21 mouse cellular contexts compared by ENCODE assay signal in the genomic region with DNA sequence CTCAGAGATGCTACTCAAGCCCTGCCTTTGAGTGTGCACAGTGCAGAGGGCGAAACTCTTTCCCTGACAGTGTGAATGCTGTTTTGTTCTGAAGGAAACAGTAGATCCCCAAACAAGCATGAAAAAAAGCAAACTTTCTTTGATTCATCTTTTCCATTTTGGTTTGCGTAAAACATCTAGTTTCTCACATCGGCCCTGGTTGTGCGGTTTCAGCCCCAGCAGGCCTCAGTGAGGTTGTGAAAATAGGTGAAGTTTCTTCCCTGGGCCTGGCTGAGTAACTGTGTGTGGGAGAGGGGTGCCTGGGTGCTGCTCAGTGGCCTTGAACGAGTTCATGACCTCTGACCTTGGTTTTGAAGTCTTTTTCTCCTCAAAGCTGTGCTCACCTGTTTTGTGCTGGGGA.
"Had no signal": no experiment of that assay in that cellular context is flagged by ENCODE, and none has a peak within 500 bp of the region (broad histone marks: within the 10 kb centered on the region; RNA-seq: fewer than 3 reads in every experiment).

No protein-coding gene starts in this region.

- H3K9ac ChIP-seq: limb, embryonic 12.5 days; limb, embryonic 15.5 days; liver, embryonic 14.5 days; liver, postnatal 0 days; lung, embryonic 14.5 days; midbrain, embryonic 12.5 days; midbrain, embryonic 15.5 days; neural tube, embryonic 13.5 days; stomach, embryonic 15.5 days had no signal

- H3K9me3 ChIP-seq: limb, embryonic 12.5 days; limb, embryonic 15.5 days; midbrain, embryonic 12.5 days; midbrain, embryonic 15.5 days; neural tube, embryonic 13.5 days; stomach, embryonic 15.5 days had no signal

- H3K36me3 ChIP-seq: limb, embryonic 12.5 days; limb, embryonic 15.5 days; midbrain, embryonic 12.5 days; midbrain, embryonic 15.5 days; neural tube, embryonic 13.5 days; stomach, embryonic 15.5 days had no signal

- H3K27me3 ChIP-seq: limb, embryonic 15.5 days; midbrain, embryonic 15.5 days; neural tube, embryonic 13.5 days; stomach, embryonic 15.5 days had no signal

- H3K4me2 ChIP-seq: limb, embryonic 12.5 days; limb, embryonic 15.5 days; liver, embryonic 11.5 days; lung, embryonic 14.5 days; midbrain, embryonic 12.5 days; midbrain, embryonic 15.5 days; neural tube, embryonic 13.5 days; stomach, embryonic 15.5 days had no signal

- H3K27ac ChIP-seq: kidney, postnatal 0 days; layer of hippocampus, adult 2 months; limb, embryonic 12.5 days; limb, embryonic 15.5 days; liver, embryonic 14.5 days; macrophage; midbrain, embryonic 12.5 days; midbrain, embryonic 15.5 days; neural tube, embryonic 13.5 days; stomach, embryonic 15.5 days had no signal

- H3K4me3 ChIP-seq: layer of hippocampus, adult 2 months; limb, embryonic 12.5 days; limb, embryonic 15.5 days; midbrain, embryonic 12.5 days; midbrain, embryonic 15.5 days; neural tube, embryonic 13.5 days; stomach, embryonic 15.5 days had no signal

- ATAC-seq: liver, postnatal 0 days; lung, postnatal 0 days; midbrain, embryonic 15.5 days had no signal

- DNase-seq: kidney, adult 9 months; kidney, postnatal 25 days; left cerebral cortex, postnatal 4 days; liver, postnatal 0 days; lung, embryonic 14.5 days; retina, postnatal 1 day; right cerebral cortex, postnatal 25 days; spleen, adult 18-20 months; thymus, postnatal 25 days had no signal
